ENCODE assay signal across 16 mouse cellular contexts in genomic region chr15:82160731-82161640, GRCm38 (mm10). TPM values are rescaled to one million over a fixed set of nuclear protein-coding genes. Genes with fewer than 3 reads are reported as not detected.
DNase-seq lines count a peak whose midpoint lies in the region; ATAC-seq and TF ChIP-seq lines count a peak whose summit lies in the region.
"Had no signal": no experiment of that assay in that cellular context is flagged by ENCODE, and none has a peak within 500 bp of the region (broad histone marks: within the 10 kb centered on the region; RNA-seq: fewer than 3 reads in every experiment).

No protein-coding gene starts in this region.

- peaks cover 86% of the 10 kb centered on the region for H3K79me2 ChIP-seq in CH12.LX (replicated peaks; ENCODE audit: control insufficient read depth, extremely low read depth, insufficient read depth, poor library complexity, severe bottlenecking)

- ATAC-seq in heart, embryonic 12.5 days (ENCODE audit: insufficient number of reproducible peaks, low FRiP score) = no peak
- no peak for ATAC-seq in liver, embryonic 12.5 days
- ATAC-seq in liver, embryonic 13.5 days (ENCODE audit: low read depth) = no peak
- ATAC-seq: activated CD4-positive, CD25-positive, alpha-beta regulatory T cell, adult 4 months; forebrain, embryonic 14.5 days had no signal

- in situ Hi-C loops in CH12.LX (cut with MboI; ENCODE audit: low pct_ligation_motif_present, low pct_unique_long_range_greater_than_20kb, low sequenced_read_pairs) = no loop called here

- no peak overlapping the region for H3K4me3 ChIP-seq in heart, embryonic 12.5 days
- H3K4me3 ChIP-seq in liver, embryonic 12.5 days = no peak overlapping the region
- H3K4me3 ChIP-seq in CH12.LX (replicated peaks in 1 of 3; ENCODE audit: low read depth in 2 of 3, low read length in 2 of 3, poor library complexity in 1 of 3) = peak overlapping the region; percentile 10 to 58 (median 45)
- H3K4me3 ChIP-seq in liver, embryonic 13.5 days (replicated peaks) = no peak overlapping the region
- H3K4me3 ChIP-seq: hindbrain, embryonic 13.5 days; kidney, embryonic 15.5 days; layer of hippocampus, adult 2 months; neural tube, embryonic 15.5 days had no signal

- TF ChIP-seq RAD21 in CH12.LX (IDR thresholded peaks at IDR 0.05; ENCODE audit: low read depth, low read length) = no peak

- no peak for TF ChIP-seq CTCF in CH12.LX (conservative IDR thresholded peaks at IDR 0.05 in 1 of 2, IDR thresholded peaks at IDR 0.05 in 1 of 2; ENCODE audit: low read depth in 2 of 2, low read length in 2 of 2)

- WGBS in heart, embryonic 12.5 days = 48% methylated on average over 11 of the region's 11 CpGs
- WGBS in liver, embryonic 12.5 days (ENCODE audit: insufficient replicate concordance) = 65% methylated on average over 11 of the region's 11 CpGs
- WGBS in liver, embryonic 13.5 days (ENCODE audit: insufficient replicate concordance) = 63% methylated on average over 11 of the region's 11 CpGs

- no peak overlapping the region for H3K9ac ChIP-seq in heart, embryonic 12.5 days
- peak overlapping the region; percentile 22; the same call in 1 of the 2 replicates for H3K9ac ChIP-seq in liver, embryonic 12.5 days
- H3K9ac ChIP-seq in CH12.LX (ENCODE audit: insufficient read depth, low read depth) = peak overlapping the region; percentile 65
- 0 out of 2 replicates have a peak overlapping the region, but pooled peaks have one; percentile 22 for H3K9ac ChIP-seq in liver, embryonic 13.5 days
- H3K9ac ChIP-seq: hindbrain, embryonic 13.5 days; kidney, embryonic 15.5 days; neural tube, embryonic 15.5 days had no signal

- no peaks in the 10 kb centered on the region for H3K9me3 ChIP-seq in heart, embryonic 12.5 days (replicated peaks)
- H3K9me3 ChIP-seq in liver, embryonic 12.5 days (replicated peaks) = no peaks in the 10 kb centered on the region
- H3K9me3 ChIP-seq in CH12.LX (replicated peaks; ENCODE audit: low read length) = no peaks in the 10 kb centered on the region
- no peaks in the 10 kb centered on the region for H3K9me3 ChIP-seq in liver, embryonic 13.5 days (replicated peaks)
- H3K9me3 ChIP-seq: hindbrain, embryonic 13.5 days; kidney, embryonic 15.5 days; neural tube, embryonic 15.5 days had no signal

- H3K27me3 ChIP-seq in heart, embryonic 12.5 days (replicated peaks) = no peaks in the 10 kb centered on the region
- no peaks in the 10 kb centered on the region for H3K27me3 ChIP-seq in liver, embryonic 12.5 days (replicated peaks)
- H3K27me3 ChIP-seq in CH12.LX (replicated peaks) = no peaks in the 10 kb centered on the region
- H3K27me3 ChIP-seq in liver, embryonic 13.5 days = no peaks in the 10 kb centered on the region
- H3K27me3 ChIP-seq: hindbrain, embryonic 13.5 days; kidney, embryonic 15.5 days; neural tube, embryonic 15.5 days had no signal

- peak; percentile 65 for TF ChIP-seq EP300 in CH12.LX (IDR thresholded peaks at IDR 0.05; ENCODE audit: low read length)

- dilution Hi-C loops in CH12.LX (cut with MboI; ENCODE audit: extremely low pct_ligation_motif_present, extremely low pct_unique_long_range_greater_than_20kb, low sequenced_read_pairs) = no loop called here

- H3K4me1 ChIP-seq in heart, embryonic 12.5 days (replicated peaks) = peaks cover 86% of the 10 kb centered on the region
- H3K4me1 ChIP-seq in liver, embryonic 12.5 days = peaks cover 100% of the 10 kb centered on the region
- peaks cover 26 to 87% of the 10 kb centered on the region in 2 experiments for H3K4me1 ChIP-seq in CH12.LX (ENCODE audit: control insufficient read depth in 1 of 2, insufficient read depth in 2 of 2)
- peaks cover 99% of the 10 kb centered on the region for H3K4me1 ChIP-seq in liver, embryonic 13.5 days (replicated peaks)

- no peak for DNase-seq in heart, adult 9 months (ENCODE audit: low spot score in 2 of 2)
- DNase-seq in liver (no peak), CH12.LX (ENCODE audit: extremely low read depth) (peak; percentile 71)
- no peak for DNase-seq in liver, embryonic 13.5 days
- no peak for DNase-seq in cerebellum, postnatal 36 days
- no peak for DNase-seq in gastrocnemius, adult 18-20 months (ENCODE audit: low spot score)
- DNase-seq: cerebellum, adult 9-11 months; gastrocnemius, postnatal 14 days had no signal

- no peaks in the 10 kb centered on the region for H3K36me3 ChIP-seq in heart, embryonic 12.5 days
- H3K36me3 ChIP-seq in liver, embryonic 12.5 days = peaks cover 11% of the 10 kb centered on the region; the same call in 1 of the 2 replicates
- peaks cover 2 to 30% of the 10 kb centered on the region in 2 experiments for H3K36me3 ChIP-seq in CH12.LX (replicated peaks in 1 of 2; ENCODE audit: control insufficient read depth in 1 of 2, insufficient read depth in 1 of 2, low read length in 1 of 2)
- peaks cover 9% of the 10 kb centered on the region; the same call in 1 of the 2 replicates for H3K36me3 ChIP-seq in liver, embryonic 13.5 days
- H3K36me3 ChIP-seq: hindbrain, embryonic 13.5 days; neural tube, embryonic 15.5 days had no signal

- peak overlapping the region; percentile 56 for H3K27ac ChIP-seq in heart, embryonic 12.5 days (ENCODE audit: poor library complexity, severe bottlenecking)
- H3K27ac ChIP-seq in liver, embryonic 12.5 days = 0 out of 2 replicates have a peak overlapping the region, but pooled peaks have one; percentile 96
- H3K27ac ChIP-seq in CH12.LX (ENCODE audit: insufficient read depth, low read depth) = peak overlapping the region; percentile 95
- peak overlapping the region; percentile 60 for H3K27ac ChIP-seq in liver, embryonic 13.5 days
- H3K27ac ChIP-seq: hindbrain, embryonic 13.5 days; kidney, embryonic 15.5 days; layer of hippocampus, adult 2 months; neural tube, embryonic 15.5 days had no signal

- peak overlapping the region; percentile 14; the same call in 1 of the 2 replicates for H3K4me2 ChIP-seq in heart, embryonic 12.5 days
- no peak overlapping the region for H3K4me2 ChIP-seq in liver, embryonic 12.5 days
- peak overlapping the region; percentile 97 for H3K4me2 ChIP-seq in CH12.LX (ENCODE audit: insufficient read depth, low read depth, poor library complexity, severe bottlenecking)
- H3K4me2 ChIP-seq in liver, embryonic 13.5 days = no peak overlapping the region
- H3K4me2 ChIP-seq: hindbrain, embryonic 13.5 days; kidney, embryonic 15.5 days; neural tube, embryonic 15.5 days had no signal

- TF ChIP-seq POLR2A in CH12.LX (IDR thresholded peaks at IDR 0.05; ENCODE audit: low read depth, low read length) = no peak; the same call in 1 of the 2 replicates

TF ChIP-seq in CH12.LX, 34 proteins besides CTCF, POLR2A, EP300 and RAD21 (continues in another document):
- TF ChIP-seq TCF12 (IDR thresholded peaks at IDR 0.05; ENCODE audit: low read depth, low read length) = peak; percentile 74
- no peak for TF ChIP-seq GABPA (IDR thresholded peaks at IDR 0.05; ENCODE audit: insufficient replicate concordance, low read depth, low read length)
- no peak for TF ChIP-seq PAX5 (IDR thresholded peaks at IDR 0.05; ENCODE audit: low read length)
- TF ChIP-seq ETS1 (conservative IDR thresholded peaks at IDR 0.05; ENCODE audit: low read depth, low read length) = peak; percentile 91
- TF ChIP-seq MAZ (IDR thresholded peaks at IDR 0.05; ENCODE audit: low read depth, low read length) = peak; percentile 89
- TF ChIP-seq NELFE (IDR thresholded peaks at IDR 0.05; ENCODE audit: low read depth, low read length) = no peak
- TF ChIP-seq CHD2 (IDR thresholded peaks at IDR 0.05; ENCODE audit: low read length) = peak; percentile 71
- TF ChIP-seq ZC3H11A (IDR thresholded peaks at IDR 0.05; ENCODE audit: low read depth, low read length) = no peak
- peak; percentile 81 for TF ChIP-seq SIN3A (IDR thresholded peaks at IDR 0.05; ENCODE audit: low read length)
- no peak for TF ChIP-seq ZMIZ1 (IDR thresholded peaks at IDR 0.05; ENCODE audit: low read depth, low read length)
- TF ChIP-seq IRF4 (IDR thresholded peaks at IDR 0.05; ENCODE audit: low read depth, low read length) = peak; percentile 76
- 0 out of 2 replicates have a peak, but pooled peaks have one; percentile 10 for TF ChIP-seq KAT2A (IDR thresholded peaks at IDR 0.05; ENCODE audit: insufficient replicate concordance, low read length)
- TF ChIP-seq ZKSCAN1 (IDR thresholded peaks at IDR 0.05; ENCODE audit: borderline replicate concordance, low read depth, low read length) = no peak
- peak; percentile 63 for TF ChIP-seq JUN (IDR thresholded peaks at IDR 0.05; ENCODE audit: insufficient read depth, low read depth, low read length)
- peak; percentile 52 for TF ChIP-seq MXI1 (IDR thresholded peaks at IDR 0.05; ENCODE audit: low read depth, low read length)
- peak; percentile 90 for TF ChIP-seq ZNF384 (IDR thresholded peaks at IDR 0.05; ENCODE audit: low read depth, low read length)
- TF ChIP-seq MYC (IDR thresholded peaks at IDR 0.05; ENCODE audit: low read depth, low read length) = peak; percentile 49; the same call in 1 of the 2 replicates

RNA-seq across cellular contexts. Expression of gene Srebf2, which starts 14.0 kb away (rescaled TPM):
- polyA plus RNA-seq in heart, embryonic 12.5 days (2016; fragmentation: Nextera tagmentation; extraction: Ambion mirVana) = 110 and 118 TPM in 2 replicates
- polyA plus RNA-seq in liver, embryonic 12.5 days (2016; fragmentation: Nextera tagmentation; extraction: Ambion mirVana) = 96.9 and 99.4 TPM in 2 replicates
- total RNA-seq in CH12.LX (2012; rRNA removed) = 130 and 159 TPM in 2 replicates
- total RNA-seq in CH12.LX (2014; rRNA removed) = 77.6 and 94.3 TPM in 2 replicates
- 214 and 253 TPM in 2 replicates for polyA plus RNA-seq in CH12.LX (2012; ENCODE audit: insufficient read length, low read depth)
- 64.2 and 70.2 TPM in 2 replicates for polyA plus RNA-seq in liver, embryonic 13.5 days (2015; fragmentation: Nextera tagmentation; extraction: Ambion mirVana)
- total RNA-seq in gastrocnemius, adult 18-20 months (2021) = 10 to 100 TPM in 1 of 2 experiments, 1 to 10 TPM in 1; 9.9 to 12.9 TPM

RNA-seq across cellular contexts. Expression of gene Ccdc134, which starts 33.3 kb away (rescaled TPM):
- polyA plus RNA-seq in heart, embryonic 12.5 days (2016; fragmentation: Nextera tagmentation; extraction: Ambion mirVana) = 8.7 and 11.1 TPM in 2 replicates
- 12.2 TPM in 2 replicates for polyA plus RNA-seq in liver, embryonic 12.5 days (2016; fragmentation: Nextera tagmentation; extraction: Ambion mirVana)
- total RNA-seq in CH12.LX (2012; rRNA removed) (37.1 and 48.8 TPM in 2 replicates), CH12.LX (2014; rRNA removed) (35.1 and 35.7 TPM in 2 replicates)
- 42.9 and 43.6 TPM in 2 replicates for polyA plus RNA-seq in CH12.LX (2012; ENCODE audit: insufficient read length, low read depth)
- 8.2 and 9.9 TPM in 2 replicates for polyA plus RNA-seq in liver, embryonic 13.5 days (2015; fragmentation: Nextera tagmentation; extraction: Ambion mirVana)
- 10 to 100 TPM in 1 of 2 experiments, 1 to 10 TPM in 1; 8.8 to 10.1 TPM for total RNA-seq in gastrocnemius, adult 18-20 months (2021)

RNA-seq across cellular contexts. Expression of gene Shisa8, which starts 51.6 kb away (rescaled TPM):
- 0.19 and 0.35 TPM in 2 replicates for polyA plus RNA-seq in heart, embryonic 12.5 days (2016; fragmentation: Nextera tagmentation; extraction: Ambion mirVana)
- polyA plus RNA-seq in liver, embryonic 12.5 days (2016; fragmentation: Nextera tagmentation; extraction: Ambion mirVana) = 0.31 and 0.37 TPM in 2 replicates
- total RNA-seq in CH12.LX (2012; rRNA removed) (152 and 159 TPM in 2 replicates), CH12.LX (2014; rRNA removed) (94.6 and 103 TPM in 2 replicates)
- 64.2 and 83.4 TPM in 2 replicates for polyA plus RNA-seq in CH12.LX (2012; ENCODE audit: insufficient read length, low read depth)
- 0.08 and 0.10 TPM in 2 replicates for polyA plus RNA-seq in liver, embryonic 13.5 days (2015; fragmentation: Nextera tagmentation; extraction: Ambion mirVana)
- total RNA-seq in gastrocnemius, adult 18-20 months (2021) = not detected
- polyA plus RNA-seq: activated CD4-positive, CD25-positive, alpha-beta regulatory T cell, adult 4 months had no signal

Comparison
In these comparisons a context has a peak if more than half of its experiments do, and no peak if none do; other contexts are left out.
1. H3K4me2 ChIP-seq: peak in heart, embryonic 12.5 days (single experiment) and CH12.LX (single experiment); none in liver, embryonic 12.5 days (single experiment) and liver, embryonic 13.5 days (single experiment).
2. H3K4me3 ChIP-seq: peak in CH12.LX (3 of 3); none in heart, embryonic 12.5 days (single experiment), liver, embryonic 12.5 days (single experiment) and liver, embryonic 13.5 days (single experiment).
3. RNA of gene Shisa8, which starts 51.6 kb away (polyA plus RNA-seq): 64.2 to 83.4 TPM in CH12.LX; 0.31 to 0.37 TPM in liver, embryonic 12.5 days, 0.19 to 0.35 TPM in heart, embryonic 12.5 days and 0.08 to 0.10 TPM in liver, embryonic 13.5 days; every median in the first group is over 10 times any median in the second.
4. Peak in every context shown above with its lines, with median percentiles within 50 percentile points of each other: H3K27ac ChIP-seq.